Mouse (Mus musculus) cerebellum, adult 2 months (tissue): ENCODE results near the gene F12.

Experiments used
- CTCF ChIP-seq: fragments of 200-500 bp; IDR thresholded peaks from 2 replicates; pipeline ENCODE4 v1.5.1; 2011; ENCODE audit warnings: low read depth, mild to moderate bottlenecking, control low read depth, low read length, moderate library complexity, borderline replicate concordance; ENCODE audit not compliant: insufficient read depth
- POLR2A ChIP-seq: fragments of 200-500 bp; IDR thresholded peaks from 2 replicates; pipeline ENCODE4 v1.6.1; 2011; ENCODE audit warnings: low read length, control low read depth, borderline replicate concordance; ENCODE audit not compliant: insufficient read depth

DNA sequence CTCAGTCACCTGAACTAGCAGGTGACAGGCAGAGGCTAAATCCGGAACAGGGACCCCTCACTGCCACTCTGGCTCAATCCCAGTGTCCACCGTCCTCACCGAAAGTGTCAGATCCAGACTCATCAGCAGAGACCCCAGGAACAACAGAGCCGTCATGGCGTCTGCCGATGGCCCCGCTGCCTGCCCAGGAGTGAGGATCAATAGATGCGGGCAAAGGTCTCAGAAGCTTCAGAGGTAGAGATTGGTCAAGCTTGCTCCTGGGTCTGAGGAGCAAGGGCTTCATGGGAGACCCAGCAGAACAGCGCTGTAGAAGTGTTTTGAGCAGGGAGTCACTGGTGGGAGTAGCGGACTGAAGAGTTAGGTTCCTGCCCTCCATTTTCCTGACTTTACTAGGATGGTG lies at the start of gene F12:
- TF ChIP-seq CTCF (no peak), POLR2A (no peak)
